Mouse (Mus musculus): ENCODE results near the gene Adgrv1. TPM values are rescaled to one million over a fixed set of nuclear protein-coding genes. Genes with fewer than 3 reads are reported as not detected.

Adgrv1 gene
- polyA plus RNA-seq, 1 experiment: 27.1 TPM

GRCm38 (mm10) chr13:81466661-81467060 lies 166.3 kb downstream of the Adgrv1 start:
- DNase-seq (ENCODE audit: low read depth): peak; percentile 51
- TF ChIP-seq POLR2A (IDR thresholded peaks at IDR 0.05; ENCODE audit: borderline replicate concordance, extremely low read depth, insufficient read depth, insufficient read length, poor library complexity, severe bottlenecking) (no peak), CTCF (IDR thresholded peaks at IDR 0.05; ENCODE audit: borderline replicate concordance, extremely low read depth, insufficient read depth, insufficient read length) (no peak)

GRCm38 (mm10) chr13:81465794-81466193 lies 167.2 kb downstream of the Adgrv1 start:
- DNase-seq (ENCODE audit: low read depth): peak; percentile 42
- TF ChIP-seq POLR2A (IDR thresholded peaks at IDR 0.05; ENCODE audit: borderline replicate concordance, extremely low read depth, insufficient read depth, insufficient read length, poor library complexity, severe bottlenecking): no peak
- no peak for TF ChIP-seq CTCF (IDR thresholded peaks at IDR 0.05; ENCODE audit: borderline replicate concordance, extremely low read depth, insufficient read depth, insufficient read length)

GRCm38 (mm10) chr13:81449630-81450029 lies 183.3 kb downstream of the Adgrv1 start:
- TF ChIP-seq POLR2A (IDR thresholded peaks at IDR 0.05; ENCODE audit: borderline replicate concordance, extremely low read depth, insufficient read depth, insufficient read length, poor library complexity, severe bottlenecking) (no peak), CTCF (IDR thresholded peaks at IDR 0.05; ENCODE audit: borderline replicate concordance, extremely low read depth, insufficient read depth, insufficient read length) (no peak)
- peak; percentile 44 for DNase-seq (ENCODE audit: low read depth)

GRCm38 (mm10) chr13:81449198-81449597 lies 183.8 kb downstream of the Adgrv1 start:
- peak; percentile 42 for DNase-seq (ENCODE audit: low read depth)
- TF ChIP-seq POLR2A (IDR thresholded peaks at IDR 0.05; ENCODE audit: borderline replicate concordance, extremely low read depth, insufficient read depth, insufficient read length, poor library complexity, severe bottlenecking): no peak
- no peak for TF ChIP-seq CTCF (IDR thresholded peaks at IDR 0.05; ENCODE audit: borderline replicate concordance, extremely low read depth, insufficient read depth, insufficient read length)

GRCm38 (mm10) chr13:81441412-81441811 lies 191.5 kb downstream of the Adgrv1 start:
- TF ChIP-seq CTCF (IDR thresholded peaks at IDR 0.05; ENCODE audit: borderline replicate concordance, extremely low read depth, insufficient read depth, insufficient read length): 0 out of 2 replicates have a peak, but pooled peaks have one; percentile 25
- TF ChIP-seq POLR2A (IDR thresholded peaks at IDR 0.05; ENCODE audit: borderline replicate concordance, extremely low read depth, insufficient read depth, insufficient read length, poor library complexity, severe bottlenecking): no peak
- peak; percentile 41 for DNase-seq (ENCODE audit: low read depth)

GRCm38 (mm10) chr13:81439390-81440025 lies 193.4 kb downstream of the Adgrv1 start:
- TF ChIP-seq CTCF (IDR thresholded peaks at IDR 0.05; ENCODE audit: borderline replicate concordance, extremely low read depth, insufficient read depth, insufficient read length): peak; percentile 94
- TF ChIP-seq POLR2A (IDR thresholded peaks at IDR 0.05; ENCODE audit: borderline replicate concordance, extremely low read depth, insufficient read depth, insufficient read length, poor library complexity, severe bottlenecking): no peak

GRCm38 (mm10) chr13:81437088-81437487 lies 195.9 kb downstream of the Adgrv1 start:
- DNase-seq (ENCODE audit: low read depth): no peak
- no peak for TF ChIP-seq CTCF (IDR thresholded peaks at IDR 0.05; ENCODE audit: borderline replicate concordance, extremely low read depth, insufficient read depth, insufficient read length)
- TF ChIP-seq POLR2A (IDR thresholded peaks at IDR 0.05; ENCODE audit: borderline replicate concordance, extremely low read depth, insufficient read depth, insufficient read length, poor library complexity, severe bottlenecking): no peak

More at GRCm38 (mm10) chr13:81439390-81440025, 193.4 kb downstream of the Adgrv1 start:
- peak; percentile 88 for DNase-seq (ENCODE audit: low read depth)

GRCm38 (mm10) chr13:81426896-81427755 lies 205.8 kb downstream of the Adgrv1 start:
- no peak for TF ChIP-seq POLR2A (IDR thresholded peaks at IDR 0.05; ENCODE audit: borderline replicate concordance, extremely low read depth, insufficient read depth, insufficient read length, poor library complexity, severe bottlenecking)
- peak; percentile 73; the same call in 1 of the 2 replicates for TF ChIP-seq CTCF (IDR thresholded peaks at IDR 0.05; ENCODE audit: borderline replicate concordance, extremely low read depth, insufficient read depth, insufficient read length)
- DNase-seq (ENCODE audit: low read depth): peak; percentile 77

- DNase-seq (ENCODE audit: low read depth): no peak
- TF ChIP-seq CTCF (IDR thresholded peaks at IDR 0.05; ENCODE audit: borderline replicate concordance, extremely low read depth, insufficient read depth, insufficient read length) (no peak), POLR2A (IDR thresholded peaks at IDR 0.05; ENCODE audit: borderline replicate concordance, extremely low read depth, insufficient read depth, insufficient read length, poor library complexity, severe bottlenecking) (no peak)
Observed at GRCm38 (mm10) chr13:81425111-81425510, 207.8 kb downstream of the Adgrv1 start.

- TF ChIP-seq POLR2A (IDR thresholded peaks at IDR 0.05; ENCODE audit: borderline replicate concordance, extremely low read depth, insufficient read depth, insufficient read length, poor library complexity, severe bottlenecking): no peak
- TF ChIP-seq CTCF (IDR thresholded peaks at IDR 0.05; ENCODE audit: borderline replicate concordance, extremely low read depth, insufficient read depth, insufficient read length): no peak
- DNase-seq (ENCODE audit: low read depth): no peak
Observed at GRCm38 (mm10) chr13:81424002-81424401, 209.0 kb downstream of the Adgrv1 start.

GRCm38 (mm10) chr13:81407881-81408460 lies 225.0 kb downstream of the Adgrv1 start:
- DNase-seq (ENCODE audit: low read depth): peak; percentile 19
- TF ChIP-seq POLR2A (IDR thresholded peaks at IDR 0.05; ENCODE audit: borderline replicate concordance, extremely low read depth, insufficient read depth, insufficient read length, poor library complexity, severe bottlenecking) (no peak), CTCF (IDR thresholded peaks at IDR 0.05; ENCODE audit: borderline replicate concordance, extremely low read depth, insufficient read depth, insufficient read length) (no peak)
